Mouse (Mus musculus): Measurements from ENCODE around the gene Tmem91. TPM values are rescaled to one million over a fixed set of nuclear protein-coding genes. Genes with fewer than 3 reads are reported as not detected.

Tmem91 gene
- total RNA-seq, 2 experiments from 2014 or later, result 33.1 to 36.3 TPM

DNA sequence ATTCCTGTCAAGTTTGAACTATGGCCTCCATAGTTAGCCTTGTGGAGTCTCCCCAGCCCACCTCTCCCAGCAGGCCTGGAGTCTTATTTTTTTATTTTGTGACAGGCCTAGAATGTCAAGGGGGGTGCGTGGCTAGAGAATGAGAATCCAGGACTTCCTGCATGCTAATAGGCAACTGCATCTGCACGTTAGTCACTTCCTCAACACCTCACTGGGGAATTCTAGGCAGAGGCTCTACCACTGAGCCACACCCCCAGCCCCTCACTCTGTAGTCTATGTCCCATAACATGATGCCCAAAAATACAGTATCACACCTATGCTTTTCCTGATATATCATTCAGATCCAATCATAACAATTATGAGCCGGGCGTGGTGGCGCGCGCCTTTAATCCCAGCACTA is 2.0 kb upstream of the Tmem91 start:
- intact Hi-C loops (cut with DNase I), result no loop called here

DNA sequence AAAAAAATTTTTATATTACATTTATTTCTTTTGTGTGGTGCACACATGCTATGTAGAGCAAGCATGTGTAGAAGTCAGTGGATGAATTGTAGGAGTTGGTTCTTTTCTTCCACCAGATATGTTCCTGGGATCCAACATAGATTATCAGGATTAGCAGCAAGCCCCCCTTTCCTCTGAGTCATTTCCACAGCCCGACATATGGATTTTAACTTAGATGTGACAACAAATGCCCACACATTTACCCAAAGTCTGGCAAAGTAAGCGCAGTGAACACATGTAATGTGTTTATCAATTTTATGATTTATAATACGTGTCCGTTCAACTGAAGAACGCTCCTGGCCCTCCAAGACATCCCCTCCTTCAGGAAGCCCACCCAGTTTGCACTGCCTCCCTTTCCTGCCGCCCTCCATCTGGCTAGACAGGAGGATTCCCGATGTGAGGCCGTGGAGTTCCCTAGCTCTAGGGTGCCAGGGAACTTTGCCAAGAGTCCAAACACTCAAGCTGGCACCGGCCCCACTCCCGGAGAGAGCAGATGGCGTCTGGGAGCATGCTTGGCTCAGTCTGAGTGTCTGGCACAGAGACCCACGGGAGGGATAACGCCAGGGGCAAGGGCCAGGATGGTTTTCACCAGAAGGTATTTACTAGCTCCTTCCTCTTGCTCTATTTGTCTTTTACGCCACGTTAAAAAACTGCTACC is 1.3 kb upstream of the Tmem91 start:
- intact Hi-C loops (cut with DNase I), result loop anchor here (1.0 kb wide), 1 partner anchor 17 kb away; the partner anchor contains the start of gene Exosc5

More for the DNA sequence above, 2.0 kb upstream of the Tmem91 start:
- DNase-seq (ENCODE audit: low spot score in 2 of 2), result no peak

DNA sequence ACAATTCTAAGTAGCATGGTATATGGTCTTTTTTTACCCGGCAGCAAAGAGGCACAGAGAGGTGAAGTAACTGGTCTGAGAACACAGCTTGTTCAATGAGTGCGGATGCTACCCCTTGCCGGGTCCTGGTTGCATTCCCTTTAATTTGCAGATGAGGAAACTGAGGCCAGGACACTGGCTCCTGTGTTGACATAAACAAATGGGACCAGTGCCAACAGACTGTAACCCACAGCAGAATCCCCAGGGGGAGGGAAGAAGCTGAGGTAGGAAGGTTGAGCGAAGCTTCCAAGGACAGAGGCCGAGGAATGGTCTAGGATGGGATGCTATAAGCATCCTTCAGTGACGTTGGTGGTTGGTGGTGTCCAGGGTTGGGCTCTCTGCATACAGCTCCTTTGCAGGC is 439 bp upstream of the Tmem91 start:
- intact Hi-C loops (cut with DNase I), result no loop called here
- DNase-seq (ENCODE audit: low spot score in 2 of 2), result no peak

More for the DNA sequence above, 1.3 kb upstream of the Tmem91 start:
- DNase-seq (ENCODE audit: low spot score in 2 of 2), result peak; percentile 92 to 96

GRCm38 (mm10) chr7:25674297-25674696 is 669 bp downstream of the Tmem91 start:
- no peak for DNase-seq (ENCODE audit: low spot score in 2 of 2)
- intact Hi-C loops (cut with DNase I), result no loop called here

DNA sequence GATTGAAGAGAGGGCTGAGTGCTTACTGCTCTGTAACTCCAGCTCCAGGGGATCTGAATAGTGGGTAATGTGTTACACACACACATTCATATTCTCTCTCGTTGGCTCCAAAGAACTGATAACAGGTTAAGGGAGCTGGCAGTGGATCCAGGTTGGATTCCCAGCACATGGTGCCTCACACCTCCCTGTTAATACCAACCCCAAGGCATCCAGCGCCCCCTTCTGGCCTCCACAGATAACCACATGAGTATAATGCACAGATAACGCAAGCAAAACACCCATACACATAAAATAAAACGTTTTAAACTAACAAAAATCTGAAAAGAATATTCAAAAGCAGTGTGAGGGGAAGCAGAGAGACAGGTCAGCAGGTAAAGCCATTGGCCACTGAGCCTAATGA is 2.5 kb downstream of the Tmem91 start:
- DNase-seq (ENCODE audit: low spot score in 2 of 2), result no peak
- intact Hi-C loops (cut with DNase I), result no loop called here

GRCm38 (mm10) chr7:25671686-25672085 is 3.3 kb downstream of the Tmem91 start:
- intact Hi-C loops (cut with DNase I), result no loop called here

GRCm38 (mm10) chr7:25670096-25670495 is 4.9 kb downstream of the Tmem91 start:
- intact Hi-C loops (cut with DNase I), result no loop called here
- no peak for DNase-seq (ENCODE audit: low spot score in 2 of 2)

More at GRCm38 (mm10) chr7:25671686-25672085, 3.3 kb downstream of the Tmem91 start:
- no peak for DNase-seq (ENCODE audit: low spot score in 2 of 2)

- intact Hi-C loops (cut with DNase I), result no loop called here
- DNase-seq (ENCODE audit: low spot score in 2 of 2), result no peak
These were observed 5.3 kb downstream of the Tmem91 start for GRCm38 (mm10) chr7:25669631-25670030.

DNA sequence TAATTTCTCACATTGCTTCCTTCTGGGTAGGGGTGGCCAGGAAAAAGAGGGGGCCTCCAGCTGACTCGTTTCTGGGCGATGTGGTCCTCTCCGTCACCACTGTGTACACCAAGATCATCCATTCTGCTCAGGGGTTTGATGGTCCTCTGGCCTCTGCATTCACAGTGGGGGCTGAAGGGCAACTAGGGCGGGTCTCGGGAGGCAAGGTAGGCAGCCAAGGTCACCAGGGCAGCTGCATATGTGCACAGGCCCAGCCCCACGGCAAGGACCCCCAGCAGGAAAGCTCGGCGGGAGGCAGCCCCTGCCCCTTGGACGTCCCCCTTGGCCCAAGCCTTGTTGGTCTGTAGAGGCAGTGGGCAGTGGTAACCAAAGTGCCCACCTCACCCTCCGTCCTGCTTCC is 5.8 kb downstream of the Tmem91 start:
- intact Hi-C loops (cut with DNase I), result no loop called here
- DNase-seq (ENCODE audit: low spot score in 2 of 2), result no peak

DNA sequence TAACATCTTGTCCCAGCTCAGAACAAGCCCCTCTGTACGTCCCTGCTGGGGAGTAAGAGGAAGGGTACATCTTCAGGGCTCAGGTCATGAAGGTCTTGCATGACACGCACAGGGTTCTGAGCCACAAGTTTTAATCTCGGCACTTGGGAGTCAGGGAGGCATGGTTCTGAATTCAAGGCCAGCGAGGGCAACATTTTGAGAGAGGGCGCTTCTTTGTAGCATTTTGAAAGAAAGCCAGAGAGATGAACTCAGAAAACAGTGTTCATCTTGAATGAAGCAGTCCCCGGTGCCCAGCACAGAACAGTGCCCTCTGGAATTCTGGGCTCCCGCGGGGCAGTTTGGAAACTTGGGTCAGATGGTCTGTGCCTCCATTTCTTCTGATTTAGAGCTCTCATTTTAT is 8.6 kb downstream of the Tmem91 start:
- DNase-seq (ENCODE audit: low spot score in 2 of 2), result no peak
- intact Hi-C loops (cut with DNase I), result no loop called here

- intact Hi-C loops (cut with DNase I), result loop anchor here (1.0 kb wide), 1 partner anchor 17 kb away; no protein-coding TSS in a partner anchor
- peak; percentile 99 to 100 for DNase-seq (ENCODE audit: low spot score in 2 of 2)
These were observed 16.1 kb downstream of the Tmem91 start, which contains the start of the genes Bckdha and Exosc5 for GRCm38 (mm10) chr7:25658657-25659472. Gene Bckdha (minus strand): TSS chr7:25658981. Gene Exosc5 (plus strand): TSS chr7:25659164.

DNA sequence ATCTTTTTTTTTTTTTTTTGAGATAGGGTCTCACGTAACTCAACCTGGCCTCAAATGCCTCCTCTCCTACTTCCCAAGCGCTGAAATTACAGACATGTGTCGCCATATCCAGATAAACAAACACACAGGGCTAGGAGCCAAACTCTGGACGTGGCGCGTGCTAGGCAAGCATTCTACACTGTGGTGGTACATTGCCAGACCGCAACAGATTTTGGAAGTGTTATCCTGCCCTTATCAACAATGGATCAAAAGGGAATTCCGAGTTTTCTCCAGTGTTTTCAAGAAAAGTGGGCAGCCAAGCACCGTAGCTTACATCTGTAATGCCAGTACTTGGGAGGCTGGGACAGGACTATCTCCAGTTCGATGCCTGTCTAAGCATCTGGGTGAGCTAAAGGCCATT is 17.2 kb downstream of the Tmem91 start:
- intact Hi-C loops (cut with DNase I), result no loop called here

DNA sequence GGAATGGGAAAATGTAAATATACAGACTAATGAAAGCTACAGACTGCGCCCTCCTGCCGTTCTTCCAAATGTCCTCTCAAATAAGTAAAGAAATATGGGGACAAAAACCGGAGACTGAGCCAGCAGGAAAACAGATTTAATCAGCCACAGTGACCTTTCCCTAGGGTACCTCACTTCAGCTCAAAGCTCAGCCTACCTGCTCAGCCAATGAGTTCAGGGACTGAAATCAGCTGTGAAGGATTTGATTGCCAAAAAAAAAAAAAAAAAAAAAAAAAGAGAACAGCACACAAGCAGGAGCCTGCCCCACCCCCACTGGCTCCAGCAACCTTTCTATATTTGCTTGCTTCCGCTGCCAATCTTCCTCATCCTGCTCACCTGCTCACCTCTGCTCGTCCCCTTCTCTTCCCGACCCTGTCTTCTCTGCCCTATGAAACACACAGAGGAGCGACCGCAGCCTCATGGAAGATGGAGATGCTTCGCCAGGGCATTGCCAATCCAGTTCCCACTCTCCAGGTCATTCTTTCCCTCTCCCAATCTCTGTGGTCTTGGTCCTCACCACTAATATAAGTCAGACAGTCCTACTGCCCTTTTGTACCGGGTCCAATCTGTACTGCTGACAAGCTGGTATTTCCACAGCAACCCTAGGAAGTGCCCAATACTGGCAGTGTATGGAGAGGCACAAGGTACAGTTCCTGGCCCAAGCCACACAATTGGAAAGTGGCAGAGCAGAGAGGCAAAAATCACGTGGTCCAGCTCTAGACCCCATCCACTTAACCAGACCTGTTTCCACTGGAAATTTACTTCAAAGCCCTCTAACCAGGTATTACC is 19.2 kb downstream of the Tmem91 start:
- no peak for DNase-seq (ENCODE audit: low spot score in 2 of 2)
- intact Hi-C loops (cut with DNase I), result no loop called here

More for the DNA sequence above, 17.2 kb downstream of the Tmem91 start:
- DNase-seq (ENCODE audit: low spot score in 2 of 2), result no peak

- intact Hi-C loops (cut with DNase I), result no loop called here
- DNase-seq (ENCODE audit: low spot score in 2 of 2), result no peak
These were observed 22.7 kb downstream of the Tmem91 start for GRCm38 (mm10) chr7:25652244-25652759.

GRCm38 (mm10) chr7:25651281-25651680 is 23.7 kb downstream of the Tmem91 start:
- DNase-seq (ENCODE audit: low spot score in 2 of 2), result no peak
- intact Hi-C loops (cut with DNase I), result no loop called here

DNA sequence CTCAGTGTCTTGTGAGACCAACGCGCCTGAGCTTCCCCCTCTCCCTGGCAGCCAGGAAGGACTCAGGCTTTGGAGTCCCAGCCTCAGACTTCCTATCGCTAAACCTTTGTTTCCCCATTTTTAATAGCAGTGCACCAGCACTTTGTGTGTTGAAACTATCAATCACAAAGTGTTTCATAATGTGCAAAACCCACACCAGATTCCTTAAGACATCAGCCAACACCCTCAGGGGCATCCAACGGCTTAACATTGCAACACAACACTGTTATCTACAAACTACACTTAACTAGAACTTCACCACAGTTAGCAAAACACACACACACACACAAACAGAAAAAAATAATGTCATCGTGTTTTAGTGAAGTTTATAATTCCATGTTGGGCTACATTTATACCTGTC is 25.1 kb downstream of the Tmem91 start:
- DNase-seq (ENCODE audit: low spot score in 2 of 2), result no peak
- intact Hi-C loops (cut with DNase I), result no loop called here

GRCm38 (mm10) chr7:25647574-25648123 is 27.3 kb downstream of the Tmem91 start:
- intact Hi-C loops (cut with DNase I), result no loop called here
- no peak for DNase-seq (ENCODE audit: low spot score in 2 of 2)

DNA sequence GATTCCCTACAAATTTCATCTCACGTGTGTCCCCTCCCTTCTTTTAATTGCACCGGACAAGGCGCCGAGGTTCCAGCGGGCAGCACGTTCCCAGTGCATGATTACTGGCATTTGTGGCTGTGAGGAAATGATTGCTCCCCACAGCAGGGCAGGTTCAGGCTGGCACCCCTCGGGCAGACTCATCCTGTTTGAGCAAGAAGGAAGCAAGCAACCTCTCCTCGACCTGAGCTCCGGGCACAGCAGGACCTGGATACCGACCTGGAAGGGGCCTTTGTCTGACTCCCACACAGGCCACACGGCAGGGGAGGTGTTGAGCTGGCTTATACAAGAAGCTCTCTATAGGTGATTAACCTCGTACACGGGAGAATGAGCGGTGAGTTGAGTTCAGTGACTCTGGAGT is 29.9 kb downstream of the Tmem91 start:
- intact Hi-C loops (cut with DNase I), result no loop called here
- no peak for DNase-seq (ENCODE audit: low spot score in 2 of 2)

GRCm38 (mm10) chr7:25644631-25645030 is 30.3 kb downstream of the Tmem91 start:
- no peak for DNase-seq (ENCODE audit: low spot score in 2 of 2)
- intact Hi-C loops (cut with DNase I), result no loop called here

All from left cerebral cortex, postnatal 25 days (tissue).